Mouse (Mus musculus): ENCODE results near the gene Il25.

Gene Il25

GRCm38 (mm10) chr14:54932645-54933150 lies at the start of gene Il25:
Gene Il25, plus strand, starts transcription at chr14:54932695.
- peak; percentile 19 for DNase-seq

GRCm38 (mm10) chr14:54883154-54884021 lies 49.1 kb upstream of the Il25 start, which contains the start of the genes Bcl2l2 and Gm20521:
Gene Bcl2l2, plus strand, starts transcription at chr14:54883377.
Gene Gm20521, plus strand, starts transcription at chr14:54883441.
- peak; percentile 92 for DNase-seq

GRCm38 (mm10) chr14:54884022-54884712 lies 48.3 kb upstream of the Il25 start:
- DNase-seq: peak; percentile 11

GRCm38 (mm10) chr14:54885309-54885708 lies 47.2 kb upstream of the Il25 start:
- DNase-seq: no peak

- no peak for DNase-seq
Observed at GRCm38 (mm10) chr14:54892200-54892599, 40.3 kb upstream of the Il25 start, which contains the start of gene Pabpn1. Gene Pabpn1, plus strand, starts transcription at chr14:54892500.

- DNase-seq: peak; percentile 98
Observed at GRCm38 (mm10) chr14:54893651-54894181, 38.8 kb upstream of the Il25 start.

GRCm38 (mm10) chr14:54894296-54895151 lies 38.0 kb upstream of the Il25 start:
- DNase-seq: peak; percentile 57

GRCm38 (mm10) chr14:54897445-54897844 lies 35.0 kb upstream of the Il25 start:
- no peak for DNase-seq

GRCm38 (mm10) chr14:54900383-54900782 lies 32.1 kb upstream of the Il25 start:
- peak; percentile 89 for DNase-seq

- DNase-seq: no peak
Observed at GRCm38 (mm10) chr14:54903641-54904040, 28.9 kb upstream of the Il25 start.

GRCm38 (mm10) chr14:54908682-54909081 lies 23.8 kb upstream of the Il25 start:
- no peak for DNase-seq

GRCm38 (mm10) chr14:54912109-54912850 lies 20.2 kb upstream of the Il25 start:
- DNase-seq: peak; percentile 57

GRCm38 (mm10) chr14:54912886-54913285 lies 19.6 kb upstream of the Il25 start, which contains the start of gene Slc22a17:
Gene Slc22a17, minus strand, starts transcription at chr14:54913132.
- peak; percentile 91 for DNase-seq

GRCm38 (mm10) chr14:54913343-54913742 lies 19.2 kb upstream of the Il25 start:
- no peak for DNase-seq

GRCm38 (mm10) chr14:54920076-54920685 lies 12.3 kb upstream of the Il25 start:
- DNase-seq: no peak

GRCm38 (mm10) chr14:54924641-54925348 lies 7.7 kb upstream of the Il25 start:
- DNase-seq: peak; percentile 79

- peak; percentile 82 for DNase-seq
Observed at GRCm38 (mm10) chr14:54925349-54926342, 6.8 kb upstream of the Il25 start, which contains the start of gene Efs. Gene Efs, minus strand, starts transcription at chr14:54926126.

GRCm38 (mm10) chr14:54926401-54927158 lies 5.9 kb upstream of the Il25 start:
- DNase-seq: peak; percentile 93
